Mouse (Mus musculus): ENCODE data around the gene Gm10842.
"Not testable (repeated sequence)": the region's sequence is repeated elsewhere in the genome, so short reads cannot be mapped to it uniquely, and the experiment has no call there.

Gm10842 gene

GRCm38 (mm10) chr11:105146593-105146992 lies at the start of gene Gm10842:
Gm10842 (plus strand) TSS chr11:105146893.
- no peak for DNase-seq (ENCODE audit: low spot score)

DNA sequence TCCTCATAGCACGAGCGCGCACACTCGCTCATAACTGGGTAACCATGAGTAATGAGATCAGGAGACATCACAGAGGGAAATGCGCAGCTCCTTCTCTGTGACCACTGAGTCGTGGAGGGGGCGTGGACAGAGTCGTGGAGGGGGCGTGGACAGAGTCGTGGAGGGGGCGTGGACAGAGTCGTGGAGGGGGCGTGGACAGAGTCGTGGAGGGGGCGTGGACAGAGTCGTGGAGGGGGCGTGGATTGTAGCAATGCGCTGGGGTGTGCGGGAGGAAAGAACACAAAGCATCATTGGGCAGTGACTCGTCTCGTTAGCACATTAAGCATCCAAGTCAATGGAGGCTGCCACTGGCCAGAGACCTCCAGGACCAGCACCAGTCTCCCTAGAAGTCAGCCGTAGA lies 34.2 kb upstream of the Gm10842 start:
- DNase-seq (ENCODE audit: low spot score) = not testable (repeated sequence)

DNA sequence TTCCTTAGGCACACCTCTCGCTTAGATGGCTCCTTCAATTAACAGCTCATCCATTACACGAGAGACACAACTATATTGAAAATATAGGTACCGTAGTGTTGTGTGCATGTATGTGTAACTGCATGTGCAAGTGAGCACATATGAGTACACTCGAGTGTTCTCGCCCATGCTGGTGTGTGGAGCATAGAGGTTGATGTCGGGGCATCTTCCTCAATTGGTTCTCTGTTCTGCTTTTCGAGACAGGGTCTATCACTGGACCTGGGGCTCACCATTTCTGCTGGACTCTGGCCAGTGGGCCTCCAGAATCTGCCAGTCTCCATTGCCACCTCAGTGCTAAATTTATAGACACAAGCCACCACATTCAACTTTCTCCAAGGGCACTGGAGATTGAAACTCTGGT lies 28.9 kb upstream of the Gm10842 start:
- no peak for DNase-seq (ENCODE audit: low spot score)

- no peak for DNase-seq (ENCODE audit: low spot score)
These were observed 26.1 kb upstream of the Gm10842 start for GRCm38 (mm10) chr11:105120551-105121061.

DNA sequence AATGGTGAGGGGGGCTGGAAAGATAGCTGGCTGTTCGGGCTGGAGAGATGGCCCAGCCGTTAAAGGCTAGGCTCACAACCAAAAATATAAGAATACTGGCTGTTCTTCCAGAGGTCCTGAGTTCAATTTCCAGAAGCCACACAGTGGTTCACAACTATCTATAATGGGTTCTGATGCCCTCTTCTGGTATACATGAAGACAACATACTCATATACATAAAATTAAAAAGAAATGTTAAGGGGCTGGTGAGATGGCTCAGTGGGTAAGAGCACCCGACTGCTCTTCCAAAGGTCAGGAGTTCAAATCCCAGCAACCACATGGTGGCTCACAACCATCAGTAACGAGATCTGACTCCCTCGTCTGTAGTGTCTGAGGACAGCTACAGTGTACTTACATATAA lies 24.9 kb upstream of the Gm10842 start:
- not testable (repeated sequence) for DNase-seq (ENCODE audit: low spot score)

DNA sequence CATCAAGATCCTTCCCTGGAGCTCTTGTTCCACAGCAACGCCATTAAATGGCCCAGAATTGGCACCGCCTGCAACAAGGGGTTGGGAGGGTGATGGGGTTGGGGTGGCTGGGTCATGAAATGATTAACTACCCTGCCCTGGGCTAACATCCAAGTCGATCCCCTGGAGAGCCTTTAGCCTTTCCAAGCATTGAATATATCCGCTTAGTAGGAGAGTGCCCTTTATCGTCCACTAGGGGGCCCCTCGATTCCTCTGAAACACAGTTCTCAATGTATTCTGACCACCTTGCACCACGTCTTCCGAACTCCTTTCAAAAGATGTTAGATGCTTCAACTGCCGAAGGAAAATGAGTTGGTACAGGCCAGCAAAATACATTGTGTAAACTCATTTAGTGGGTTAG lies 22.7 kb upstream of the Gm10842 start:
- peak; percentile 64 for DNase-seq (ENCODE audit: low spot score)

DNA sequence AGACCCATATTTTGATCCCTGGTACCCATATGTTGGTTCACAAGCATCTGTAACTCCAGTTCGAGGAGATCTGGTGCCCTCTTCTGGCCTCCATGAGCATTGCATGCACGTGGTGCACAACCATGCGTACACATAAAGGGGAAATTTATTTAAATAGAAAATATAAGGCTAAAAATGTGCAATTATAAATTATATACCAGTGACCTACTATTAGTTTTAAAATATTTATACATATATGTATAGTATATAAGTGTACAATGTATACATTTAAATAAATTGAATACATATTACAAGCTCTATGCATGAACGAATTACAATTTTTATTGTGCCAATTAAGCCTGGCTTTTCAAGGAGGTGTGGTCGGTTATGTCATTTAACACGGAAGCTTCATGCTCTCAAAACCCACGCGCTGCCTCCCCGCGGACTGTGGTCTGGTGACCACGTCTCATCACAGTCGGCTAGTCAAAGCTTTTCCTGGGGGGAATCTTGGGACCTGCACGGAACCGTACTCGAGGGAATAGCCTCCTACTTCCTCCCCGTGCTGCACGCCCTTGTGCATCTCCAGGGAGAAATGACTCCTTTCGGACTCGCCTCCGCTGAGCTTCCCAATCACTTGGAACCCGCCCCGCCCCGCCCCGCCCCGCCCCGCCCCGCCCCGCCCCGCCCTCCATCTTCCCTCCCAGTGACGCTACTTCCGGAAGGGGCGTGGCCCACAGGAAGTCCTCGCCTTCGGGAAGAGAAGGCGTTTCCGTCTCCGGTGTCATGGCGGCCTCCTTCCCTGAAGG lies 20.8 kb upstream of the Gm10842 start, which contains the start of gene Mettl2:
TSS of gene Mettl2 (plus strand) at position 691 of the 785 bp plus-strand sequence.
- peak; percentile 90 for DNase-seq (ENCODE audit: low spot score)

GRCm38 (mm10) chr11:105126520-105127029 lies 20.1 kb upstream of the Gm10842 start:
- no peak for DNase-seq (ENCODE audit: low spot score)

GRCm38 (mm10) chr11:105135692-105136091 lies 11.0 kb upstream of the Gm10842 start:
- DNase-seq (ENCODE audit: low spot score) = no peak

DNA sequence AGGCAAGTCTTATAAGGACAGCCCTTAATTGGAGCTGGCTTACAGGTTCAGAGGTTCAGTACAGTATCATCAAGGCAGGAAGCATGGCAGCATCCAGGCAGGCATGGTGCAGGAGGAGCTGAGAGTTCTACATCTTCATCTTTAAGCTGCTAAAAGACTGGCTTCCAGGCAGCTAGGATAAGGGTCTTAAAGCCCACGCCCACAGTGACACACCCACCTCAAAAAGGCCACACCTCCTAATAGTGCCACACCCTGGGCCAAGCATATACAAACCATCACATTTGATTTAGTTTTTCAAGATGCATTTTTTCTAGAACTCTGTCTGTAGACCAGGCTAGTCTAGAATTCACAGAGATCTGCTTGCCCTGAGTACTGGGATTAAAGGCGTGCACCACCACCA lies 9.4 kb upstream of the Gm10842 start:
- not testable (repeated sequence) for DNase-seq (ENCODE audit: low spot score)

- DNase-seq (ENCODE audit: low spot score) = not testable (repeated sequence)
These were observed 6.2 kb upstream of the Gm10842 start for GRCm38 (mm10) chr11:105140512-105140911.

GRCm38 (mm10) chr11:105141115-105141514 lies 5.6 kb upstream of the Gm10842 start:
- no peak for DNase-seq (ENCODE audit: low spot score)

GRCm38 (mm10) chr11:105143564-105143963 lies 3.1 kb upstream of the Gm10842 start:
- no peak for DNase-seq (ENCODE audit: low spot score)

GRCm38 (mm10) chr11:105144084-105144483 lies 2.6 kb upstream of the Gm10842 start:
- no peak for DNase-seq (ENCODE audit: low spot score)

DNA sequence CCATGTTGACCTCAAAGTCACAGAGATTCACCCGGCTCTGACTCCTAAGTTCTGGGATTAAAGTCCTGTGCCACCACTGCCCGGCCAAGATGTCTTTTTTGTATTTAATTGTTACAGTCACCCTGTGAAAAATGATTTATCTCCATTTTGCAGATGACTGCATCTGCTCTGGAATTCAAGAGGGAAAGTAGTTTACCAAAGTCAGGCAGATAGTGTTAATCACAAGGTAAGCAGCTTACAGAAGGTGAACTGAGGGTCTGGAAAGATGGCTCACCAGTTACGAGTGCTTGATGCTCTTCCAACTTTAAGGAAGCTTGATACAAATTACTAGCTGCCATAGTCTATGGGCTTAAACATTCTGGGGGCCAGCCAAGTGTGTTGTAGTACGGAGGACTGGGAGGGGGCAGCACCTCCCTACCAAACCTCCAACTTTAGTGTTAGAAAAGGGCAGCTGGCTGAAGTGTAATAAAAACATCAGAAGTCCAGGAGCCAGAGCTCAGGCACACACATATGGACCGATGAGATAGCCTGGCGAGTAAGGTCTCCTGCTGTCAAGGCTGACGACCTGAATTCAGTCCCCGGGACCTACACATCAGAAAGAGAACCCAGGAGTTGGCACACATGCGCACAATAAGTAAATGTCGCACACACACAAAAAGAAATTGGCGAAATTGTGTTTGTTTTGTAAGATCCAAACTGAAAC lies 2.0 kb upstream of the Gm10842 start:
- no peak for DNase-seq (ENCODE audit: low spot score)

- DNase-seq (ENCODE audit: low spot score) = no peak
These were observed 1.5 kb upstream of the Gm10842 start for GRCm38 (mm10) chr11:105145211-105145610.

GRCm38 (mm10) chr11:105149353-105149752 lies 2.7 kb downstream of the Gm10842 start:
- DNase-seq (ENCODE audit: low spot score) = no peak

GRCm38 (mm10) chr11:105149766-105150165 lies 3.1 kb downstream of the Gm10842 start:
- DNase-seq (ENCODE audit: low spot score) = no peak

DNA sequence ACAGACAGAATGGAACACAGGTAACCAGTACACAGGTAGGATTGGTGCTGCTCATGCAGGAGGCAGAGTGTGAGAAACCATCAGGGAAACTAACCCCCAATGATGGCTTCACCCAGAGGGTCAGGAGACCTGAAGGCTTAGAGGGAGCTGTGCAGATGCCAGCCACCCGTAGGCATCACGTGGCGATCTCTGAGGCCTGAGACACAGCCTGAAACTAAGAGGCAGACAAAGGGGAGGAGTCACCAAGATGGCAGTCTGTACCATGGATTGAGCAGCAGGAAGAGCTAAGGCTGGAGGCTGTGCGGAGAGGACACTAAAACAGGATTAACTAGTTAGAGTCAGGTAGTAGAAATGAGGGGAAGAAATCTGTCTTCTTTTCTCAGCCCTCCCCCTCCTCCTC lies 4.0 kb downstream of the Gm10842 start:
- DNase-seq (ENCODE audit: low spot score) = no peak

DNA sequence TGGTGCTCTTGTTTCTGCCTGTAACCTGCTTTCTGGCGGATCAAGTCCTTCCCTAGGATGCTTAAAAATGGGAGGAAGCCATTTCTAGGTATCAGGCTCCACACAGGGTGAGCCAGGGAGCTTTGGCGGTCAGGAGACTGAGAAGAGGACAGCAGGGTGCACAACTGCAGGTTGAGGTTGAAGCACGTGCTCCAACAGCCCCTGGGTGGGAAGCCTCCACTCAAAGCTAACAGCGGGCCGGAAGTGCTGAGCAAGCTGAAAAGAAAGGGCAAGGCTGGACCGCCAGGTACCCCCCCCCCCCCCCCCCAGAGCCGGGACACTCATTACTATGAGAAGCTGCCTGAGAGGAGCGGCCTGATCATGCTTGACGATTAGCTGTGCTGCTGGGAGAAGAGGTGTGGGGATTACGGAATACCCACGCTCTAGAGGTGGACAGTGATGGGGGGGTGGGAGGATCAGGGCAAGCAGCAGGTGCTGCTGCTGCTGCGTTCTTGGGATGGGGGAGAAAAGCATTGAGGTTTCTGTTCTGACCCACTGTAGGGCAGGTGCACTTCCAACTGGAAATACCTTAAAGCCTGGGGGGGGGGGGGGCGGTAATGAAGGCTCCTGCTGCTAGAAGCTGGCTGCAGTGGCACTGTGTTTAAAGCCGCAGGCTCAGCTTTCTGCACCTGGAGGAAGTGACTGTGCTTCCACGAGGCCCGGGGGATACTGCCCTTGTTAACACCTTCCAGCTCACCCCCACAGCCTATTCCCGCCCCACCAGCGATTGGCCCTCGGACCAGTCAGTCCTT lies 4.7 kb downstream of the Gm10842 start:
- DNase-seq (ENCODE audit: low spot score) = no peak

DNA sequence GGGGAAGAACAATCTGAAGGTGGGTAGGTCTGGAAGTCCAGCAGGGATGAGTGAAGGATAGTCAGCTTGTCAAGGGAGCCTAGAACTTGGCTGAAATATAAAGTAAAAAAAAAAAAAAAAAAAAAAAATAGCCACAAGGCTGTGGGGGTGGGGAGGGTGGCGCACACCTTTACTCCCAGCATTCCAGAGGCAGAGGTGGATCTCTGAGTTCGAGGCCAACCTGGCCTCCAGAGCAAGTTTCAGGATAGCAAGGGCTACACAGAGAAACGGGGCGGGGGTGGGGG lies 5.3 kb downstream of the Gm10842 start:
- no peak for DNase-seq (ENCODE audit: low spot score)

GRCm38 (mm10) chr11:105152357-105152899 lies 5.7 kb downstream of the Gm10842 start:
- DNase-seq (ENCODE audit: low spot score) = no peak

Data from testis, postnatal 10 days (tissue).